Mouse (Mus musculus) retina, embryonic 14.5 days (tissue): ENCODE results near the gene Sdr39u1.

Experiments used
- DNase-seq: peaks from one replicate; pipeline ENCODE4 v3.0.0-alpha.2; 2015; ENCODE audit warnings: low spot score

Sdr39u1 gene

GRCm38 (mm10) chr14:55854406-55855100 lies 45.5 kb downstream of the Sdr39u1 start:
- peak; percentile 42 for DNase-seq

- peak; percentile 75 for DNase-seq
Observed at GRCm38 (mm10) chr14:55853621-55854285, 46.3 kb downstream of the Sdr39u1 start, which contains the start of gene Nynrin. Nynrin (plus strand) TSS chr14:55854010.

- DNase-seq, result peak; percentile 70
Observed at GRCm38 (mm10) chr14:55852646-55853551, 47.2 kb downstream of the Sdr39u1 start.

- DNase-seq, result no peak
Observed at GRCm38 (mm10) chr14:55850885-55851284, 49.2 kb downstream of the Sdr39u1 start.
